Mouse (Mus musculus): ENCODE measurements at regions not wholly inside any gene's neighbourhood (a gene's known extent, or its start where the extent isn't known, plus 50 kb on each side); places are given as distances from the start of the nearest gene placed in this dataset.

- DNase-seq (ENCODE audit: low read depth, low spot score) = no peak
These were observed 115.6 kb downstream of the Gas1 start for GRCm38 (mm10) chr13:60061589-60061988.

GRCm38 (mm10) chr13:60057761-60058274 is 119.3 kb downstream of the Gas1 start:
- peak; percentile 41 for DNase-seq (ENCODE audit: low read depth, low spot score)

DNA sequence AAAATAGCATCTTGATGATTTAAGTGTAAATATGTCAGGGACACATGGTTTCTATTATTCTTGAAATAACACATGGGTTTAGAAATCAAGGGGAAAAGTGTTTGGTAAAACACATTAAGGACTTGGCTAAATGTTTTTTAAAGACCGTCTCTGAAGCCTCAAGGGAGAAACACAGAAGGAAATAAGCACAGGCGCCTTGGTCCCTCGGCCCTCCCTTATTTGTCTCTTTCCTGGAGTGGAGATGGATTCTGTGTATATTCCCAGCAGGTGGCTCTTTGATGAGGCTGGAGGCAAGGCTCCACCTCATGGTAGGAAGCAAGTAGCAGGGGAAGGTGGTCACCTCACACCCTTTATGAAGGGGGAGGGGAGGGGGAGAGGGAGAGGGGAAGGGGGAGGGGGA is 122.6 kb downstream of the Gas1 start:
- DNase-seq (ENCODE audit: low read depth, low spot score) = no peak

GRCm38 (mm10) chr13:60054081-60054480 is 123.1 kb downstream of the Gas1 start:
- no peak for DNase-seq (ENCODE audit: low read depth, low spot score)

DNA sequence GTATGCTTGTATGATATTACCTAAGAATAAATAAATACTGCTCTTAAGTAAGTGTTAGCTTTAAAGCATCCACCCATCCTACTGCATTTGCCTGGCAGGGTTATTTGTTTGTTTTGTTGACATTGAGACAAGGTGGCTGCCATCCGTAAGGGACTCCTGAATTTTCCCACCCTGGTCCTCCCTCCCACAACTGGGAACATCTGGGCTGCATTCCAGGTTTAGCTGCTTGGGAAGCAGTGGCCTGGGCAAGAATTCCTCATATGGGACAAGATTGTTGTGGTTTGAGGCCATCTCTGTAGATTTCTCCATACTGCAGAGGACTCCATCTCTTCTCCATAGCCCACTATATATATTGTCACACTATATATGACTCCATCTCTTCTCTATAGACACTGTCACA is 125.3 kb downstream of the Gas1 start:
- no peak for DNase-seq (ENCODE audit: low read depth, low spot score)

DNA sequence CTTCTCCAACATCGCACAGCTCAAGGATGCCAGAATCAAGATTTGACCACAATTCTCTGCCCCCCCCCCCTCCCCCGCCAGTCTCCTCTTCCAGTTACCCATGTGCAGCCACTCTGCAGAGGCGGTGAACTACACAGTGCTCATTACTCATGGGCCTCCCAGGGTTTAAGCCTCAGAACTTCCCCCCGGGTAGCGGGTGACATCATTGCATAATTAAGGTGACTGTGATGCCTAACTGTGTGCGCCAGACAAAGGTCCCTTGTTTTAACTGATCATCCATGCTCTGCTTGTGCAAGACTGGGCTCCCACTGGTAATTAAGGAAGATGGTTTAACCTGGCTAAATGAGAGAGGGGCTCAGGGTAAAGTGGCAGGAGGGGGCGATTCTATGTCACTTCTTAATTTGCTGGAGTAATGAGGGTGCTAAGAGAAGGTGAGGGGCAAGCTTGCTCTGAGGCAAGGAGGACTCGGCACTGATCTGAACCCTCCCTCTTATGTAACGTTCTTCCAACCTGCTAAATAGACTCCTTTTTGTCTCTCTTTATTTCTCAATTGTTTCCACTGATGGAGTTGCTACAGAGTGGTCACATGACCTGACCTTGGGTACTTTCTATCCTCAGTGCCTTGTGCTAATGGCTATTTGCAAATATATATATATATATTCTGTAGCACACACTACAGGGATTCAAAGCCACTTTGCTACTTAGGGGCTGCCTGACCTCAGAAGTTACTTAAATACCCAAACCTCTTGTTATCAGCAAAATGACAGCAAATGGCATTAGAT is 126.2 kb downstream of the Gas1 start:
- peak; percentile 48 for DNase-seq (ENCODE audit: low read depth, low spot score)

GRCm38 (mm10) chr13:60049703-60050102 is 127.5 kb downstream of the Gas1 start:
- DNase-seq (ENCODE audit: low read depth, low spot score) = no peak

DNA sequence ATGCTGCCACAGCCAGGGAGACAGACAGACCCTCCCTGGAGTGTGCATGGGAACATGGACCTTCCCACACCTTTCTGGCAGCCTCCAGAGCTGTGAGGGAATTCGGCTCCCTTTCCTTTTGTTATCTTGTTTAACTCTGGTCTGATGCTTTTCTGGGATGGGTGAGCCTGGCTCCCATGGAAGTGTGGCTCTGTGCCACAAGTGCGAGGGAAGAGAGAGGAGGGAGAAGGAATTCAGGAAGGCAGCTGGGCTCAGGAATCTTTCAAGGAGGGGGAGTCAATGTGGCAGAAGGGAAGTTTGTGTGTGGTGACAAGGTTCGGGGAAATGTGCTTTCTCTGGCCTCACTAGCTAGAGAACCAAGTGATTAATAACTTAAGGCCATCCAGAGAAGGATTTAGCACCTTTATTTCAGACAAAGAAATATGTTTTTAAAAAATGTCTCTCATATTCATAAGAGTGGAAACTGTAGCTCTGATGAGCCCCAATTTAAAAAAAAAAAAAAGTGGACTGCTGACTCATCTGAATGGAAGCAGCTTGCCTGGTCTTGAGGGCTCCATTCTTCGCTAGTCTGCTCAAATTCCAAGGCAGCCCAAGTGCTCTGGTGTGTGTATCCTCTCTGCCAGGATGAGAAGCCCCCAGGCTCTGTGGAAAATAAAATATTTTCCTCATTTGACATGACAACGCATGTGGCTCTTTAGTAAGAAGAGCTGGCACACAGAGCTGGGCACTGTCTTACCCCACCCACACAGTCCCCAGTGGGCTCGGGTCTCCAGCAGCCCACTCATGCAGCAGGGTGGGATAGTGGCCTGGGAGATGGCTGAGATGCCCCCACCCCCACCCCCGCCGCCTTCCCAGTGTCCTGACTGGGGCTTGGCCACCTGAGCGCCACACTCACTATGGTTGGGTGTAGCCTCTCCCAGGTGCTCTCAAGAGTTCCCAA is 129.1 kb downstream of the Gas1 start:
- no peak for DNase-seq (ENCODE audit: low read depth, low spot score)

DNA sequence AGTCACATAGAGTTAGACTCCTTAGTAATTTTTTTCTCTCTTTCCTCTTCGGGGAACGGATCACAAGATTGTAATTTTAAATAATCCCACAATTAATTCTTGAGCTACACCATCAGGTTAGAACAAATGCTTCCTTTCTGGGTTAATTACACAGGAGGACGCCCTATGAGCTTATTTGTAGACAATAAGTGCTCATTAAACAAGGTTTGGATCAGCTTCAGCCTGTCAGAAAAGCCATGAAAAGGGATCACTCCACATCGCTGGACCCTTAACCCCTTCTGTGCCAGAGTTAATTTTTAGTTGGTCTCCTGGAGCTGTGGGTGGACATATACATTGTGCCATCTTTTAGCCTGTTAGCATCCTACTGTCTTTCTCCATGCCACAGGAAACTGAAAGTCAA is 131.4 kb downstream of the Gas1 start:
- no peak for DNase-seq (ENCODE audit: low read depth, low spot score)

DNA sequence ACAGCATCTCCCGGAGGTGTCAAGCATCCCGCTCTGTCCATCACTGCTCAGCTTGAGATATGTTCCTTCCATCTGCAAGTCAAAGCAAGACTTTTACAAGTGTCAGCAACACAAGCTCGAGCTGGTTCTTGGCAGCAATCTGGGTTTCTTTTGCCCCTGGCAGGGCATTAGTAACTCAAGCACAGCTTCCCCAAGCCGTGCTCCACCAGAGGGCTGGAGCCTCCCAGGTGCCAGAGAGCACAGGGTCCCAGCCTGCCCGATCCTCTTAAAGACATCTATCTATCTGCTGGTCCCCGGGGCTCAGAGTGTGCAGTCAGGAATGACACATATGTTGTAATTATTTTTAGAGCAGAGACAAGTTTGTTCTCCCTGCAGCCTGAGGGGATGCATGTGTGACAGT is 132.3 kb downstream of the Gas1 start:
- no peak for DNase-seq (ENCODE audit: low read depth, low spot score)

GRCm38 (mm10) chr13:60042443-60042842 is 134.7 kb downstream of the Gas1 start:
- no peak for DNase-seq (ENCODE audit: low read depth, low spot score)

- no peak for DNase-seq (ENCODE audit: low read depth, low spot score)
These were observed 141.5 kb downstream of the Gas1 start for GRCm38 (mm10) chr13:60035536-60036130.

- DNase-seq (ENCODE audit: low read depth, low spot score) = no peak
These were observed 144.0 kb downstream of the Gas1 start for GRCm38 (mm10) chr13:60033116-60033515.

- DNase-seq (ENCODE audit: low read depth, low spot score) = no peak
These were observed 144.6 kb downstream of the Gas1 start for GRCm38 (mm10) chr13:60032586-60032985.

GRCm38 (mm10) chr13:60029591-60029990 is 147.6 kb downstream of the Gas1 start:
- no peak for DNase-seq (ENCODE audit: low read depth, low spot score)

GRCm38 (mm10) chr13:60020175-60020487 is 157.0 kb downstream of the Gas1 start:
- no peak for DNase-seq (ENCODE audit: low read depth, low spot score)

- DNase-seq (ENCODE audit: low read depth, low spot score) = no peak
These were observed 157.6 kb downstream of the Gas1 start for GRCm38 (mm10) chr13:60019291-60020174.

GRCm38 (mm10) chr13:60015854-60016366 is 161.3 kb downstream of the Gas1 start:
- DNase-seq (ENCODE audit: low read depth, low spot score) = no peak

DNA sequence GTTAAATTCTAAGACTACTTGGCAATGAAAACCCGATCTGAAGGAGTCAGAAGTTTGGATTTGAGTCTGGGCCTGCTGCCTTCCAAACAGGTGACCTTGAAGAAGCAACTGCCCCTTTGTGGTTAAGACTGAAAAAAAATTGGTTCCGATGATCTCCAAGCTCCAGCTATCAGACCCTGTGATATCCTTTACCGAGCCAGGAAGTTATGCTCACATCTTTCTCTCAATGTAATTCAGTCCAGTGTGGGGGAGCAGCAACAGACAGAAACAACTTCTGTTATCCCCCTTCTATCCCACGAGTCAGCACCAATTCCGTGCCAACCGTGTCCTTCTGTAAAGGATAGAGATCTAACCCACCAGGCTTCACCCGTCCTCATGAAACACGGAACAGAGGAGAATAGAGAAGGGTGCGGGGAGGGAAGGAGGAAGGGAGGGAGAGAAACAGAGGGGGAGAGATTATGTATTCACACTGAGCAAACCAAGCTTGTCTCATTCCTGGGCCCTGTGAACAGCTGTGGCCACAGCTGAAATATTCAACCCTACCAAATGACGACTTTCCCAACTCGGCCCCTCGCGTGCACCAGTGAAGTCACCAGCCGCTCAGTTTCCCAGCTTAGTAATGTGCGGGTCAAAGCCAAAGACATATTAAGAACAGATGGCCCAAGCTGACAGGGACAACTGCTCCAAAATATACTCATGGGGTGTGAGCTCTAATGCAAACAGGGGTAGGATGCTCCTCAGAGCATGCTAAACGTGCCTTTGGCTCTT is 164.9 kb downstream of the Gas1 start:
- no peak for DNase-seq (ENCODE audit: low read depth, low spot score)

DNA sequence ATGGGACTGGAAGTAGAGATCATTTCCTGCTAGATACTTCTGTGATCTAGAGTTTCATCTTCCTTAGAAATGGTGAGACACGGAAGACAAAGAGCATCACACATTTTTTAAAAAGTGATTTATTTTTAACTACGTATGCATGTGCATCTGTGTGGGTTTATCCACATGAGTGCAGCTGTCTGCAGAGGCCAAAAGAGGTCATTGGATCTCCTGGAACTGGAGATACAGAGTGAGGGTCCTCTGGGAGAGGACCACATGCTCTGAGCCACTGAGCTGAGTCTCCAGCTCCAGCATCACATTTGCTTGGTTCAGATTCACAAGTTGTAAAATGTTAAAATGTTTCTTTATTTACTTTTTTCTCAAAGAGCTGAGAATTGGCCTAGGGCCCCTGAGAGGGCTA is 166.1 kb downstream of the Gas1 start:
- no peak for DNase-seq (ENCODE audit: low read depth, low spot score)
